Mouse (Mus musculus) forebrain, embryonic 16.5 days (tissue): ENCODE measurements at regions not wholly inside any gene's neighbourhood (a gene's known extent, or its start where the extent isn't known, plus 50 kb on each side); places are given as distances from the start of the nearest gene placed in this dataset.

Experiments
- ATAC-seq: fragments of 200-750 bp; cut with Nextera tagmentation; 2 replicates; pipeline ENCODE4 v1.8.0; 2017; ENCODE audit warnings: mild to moderate bottlenecking, moderate library complexity
- H3K27ac ChIP-seq: fragments of 300-500 bp; sonication (generic); 2 replicates; pipeline ENCODE4 v1.5.1; 2014; ENCODE audit warnings: low read length, control low read depth
- H3K27me3 ChIP-seq: fragments of 300-500 bp; sonication (generic); replicated peaks from 2 replicates; pipeline ENCODE4 v1.6.1; 2014; ENCODE audit warnings: low read length; ENCODE audit not compliant: control insufficient read depth, insufficient read depth
- H3K36me3 ChIP-seq: fragments of 300-500 bp; sonication (generic); 2 replicates; pipeline ENCODE4 v1.6.1; 2014; ENCODE audit not compliant: control insufficient read depth, insufficient read depth
- H3K4me1 ChIP-seq: fragments of 300-500 bp; sonication (generic); replicated peaks from 2 replicates; pipeline ENCODE4 v1.6.1; 2014; ENCODE audit warnings: low read length; ENCODE audit not compliant: control insufficient read depth, insufficient read depth
- H3K4me2 ChIP-seq: fragments of 300-500 bp; sonication (generic); 2 replicates; pipeline ENCODE4 v1.6.1; 2014; ENCODE audit warnings: mild to moderate bottlenecking, low read length, control low read depth
- H3K4me3 ChIP-seq: fragments of 300-500 bp; sonication (generic); replicated peaks from 2 replicates; pipeline ENCODE4 v1.5.1; 2014; ENCODE audit warnings: mild to moderate bottlenecking, low read length, control low read depth
- H3K9ac ChIP-seq: fragments of 300-500 bp; sonication (generic); replicated peaks from 2 replicates; pipeline ENCODE4 v1.6.1; 2014; ENCODE audit warnings: low read depth, low read length, control low read depth
- H3K9me3 ChIP-seq: fragments of 300-500 bp; sonication (generic); 2 replicates; pipeline ENCODE4 v1.6.1; 2016; ENCODE audit warnings: low read length; ENCODE audit not compliant: control insufficient read depth
- WGBS: fragments of 180-500 bp; shearing (Covaris S2); extraction: QIAGEN DNeasy Blood & Tissue Kit; methylation state at CpG from one replicate; pipeline ENCODE4 v1.1.7; 2014; 5-methylcytosine and 5-hydroxymethylcytosine counted together

- WGBS = 78% methylated on average over 2 of the region's 2 CpGs
- Histone ChIP-seq H3K4me1 (no peaks in the 10 kb centered on the region), H3K27me3 (no peaks in the 10 kb centered on the region), H3K36me3 (no peaks in the 10 kb centered on the region), H3K9me3 (no peaks in the 10 kb centered on the region), H3K4me2 (no peak overlapping the region), H3K27ac (no peak overlapping the region), H3K9ac (no peak overlapping the region), H3K4me3 (no peak overlapping the region)
- no peak for ATAC-seq
Measured at GRCm38 (mm10) chr12:25444355-25444754, 347.4 kb upstream of the Id2 start.

- Histone ChIP-seq H3K9ac (no peak overlapping the region), H3K27ac (no peak overlapping the region), H3K36me3 (no peaks in the 10 kb centered on the region), H3K4me1 (peaks cover 5% of the 10 kb centered on the region; the same call in 1 of the 2 replicates), H3K27me3 (no peaks in the 10 kb centered on the region), H3K4me3 (no peak overlapping the region), H3K9me3 (no peaks in the 10 kb centered on the region), H3K4me2 (no peak overlapping the region)
- no peak for ATAC-seq
- 97% methylated on average over 7 of the region's 7 CpGs for WGBS
Measured at GRCm38 (mm10) chr12:25439029-25439551, 342.1 kb upstream of the Id2 start.

- Histone ChIP-seq H3K36me3 (no peaks in the 10 kb centered on the region), H3K27me3 (no peaks in the 10 kb centered on the region), H3K4me3 (no peak overlapping the region), H3K9me3 (no peaks in the 10 kb centered on the region), H3K4me1 (peaks cover 5% of the 10 kb centered on the region; the same call in 1 of the 2 replicates), H3K9ac (no peak overlapping the region), H3K27ac (no peak overlapping the region), H3K4me2 (no peak overlapping the region)
- 50% methylated on average over 8 of the region's 8 CpGs for WGBS
- no peak for ATAC-seq
Measured at GRCm38 (mm10) chr12:25438217-25439028, 341.5 kb upstream of the Id2 start.

GRCm38 (mm10) chr12:25437556-25437955 is 340.6 kb upstream of the Id2 start:
- 63% methylated on average over 4 of the region's 4 CpGs for WGBS
- H3K4me2 ChIP-seq = no peak overlapping the region
- H3K27ac ChIP-seq = no peak overlapping the region
- no peaks in the 10 kb centered on the region for H3K27me3 ChIP-seq
- H3K36me3 ChIP-seq = no peaks in the 10 kb centered on the region
- H3K4me3 ChIP-seq = no peak overlapping the region
- H3K9me3 ChIP-seq = no peaks in the 10 kb centered on the region
- H3K4me1 ChIP-seq = peaks cover 5% of the 10 kb centered on the region; the same call in 1 of the 2 replicates
- ATAC-seq = no peak
- H3K9ac ChIP-seq = no peak overlapping the region

GRCm38 (mm10) chr12:25436220-25436911 is 339.4 kb upstream of the Id2 start:
- no peak for ATAC-seq
- 89% methylated on average over 6 of the region's 6 CpGs for WGBS

GRCm38 (mm10) chr12:25432796-25433195 is 335.9 kb upstream of the Id2 start:
- ATAC-seq = no peak
- no peak overlapping the region for H3K4me3 ChIP-seq
- H3K4me1 ChIP-seq = peaks cover 5% of the 10 kb centered on the region; the same call in 1 of the 2 replicates
- H3K9me3 ChIP-seq = no peaks in the 10 kb centered on the region
- no peaks in the 10 kb centered on the region for H3K36me3 ChIP-seq
- no peak overlapping the region for H3K9ac ChIP-seq
- 96% methylated on average over 6 of the region's 6 CpGs for WGBS
- no peak overlapping the region for H3K27ac ChIP-seq
- no peak overlapping the region for H3K4me2 ChIP-seq
- H3K27me3 ChIP-seq = no peaks in the 10 kb centered on the region

More at GRCm38 (mm10) chr12:25436220-25436911, 339.4 kb upstream of the Id2 start:
- Histone ChIP-seq H3K4me2 (no peak overlapping the region), H3K36me3 (no peaks in the 10 kb centered on the region), H3K27me3 (no peaks in the 10 kb centered on the region), H3K9ac (no peak overlapping the region), H3K4me3 (no peak overlapping the region), H3K9me3 (no peaks in the 10 kb centered on the region), H3K27ac (no peak overlapping the region), H3K4me1 (peaks cover 5% of the 10 kb centered on the region; the same call in 1 of the 2 replicates)

GRCm38 (mm10) chr12:25430911-25431310 is 334.0 kb upstream of the Id2 start:
- Histone ChIP-seq H3K4me3 (no peak overlapping the region), H3K27me3 (no peaks in the 10 kb centered on the region), H3K36me3 (no peaks in the 10 kb centered on the region), H3K27ac (no peak overlapping the region), H3K4me1 (no peaks in the 10 kb centered on the region), H3K4me2 (no peak overlapping the region), H3K9me3 (no peaks in the 10 kb centered on the region), H3K9ac (no peak overlapping the region)
- WGBS = 91% methylated on average over 4 of the region's 4 CpGs
- no peak for ATAC-seq

GRCm38 (mm10) chr12:25427911-25428642 is 331.1 kb upstream of the Id2 start:
- ATAC-seq = no peak
- Histone ChIP-seq H3K9ac (no peak overlapping the region), H3K4me2 (no peak overlapping the region), H3K4me1 (no peaks in the 10 kb centered on the region), H3K4me3 (no peak overlapping the region), H3K36me3 (no peaks in the 10 kb centered on the region), H3K27me3 (no peaks in the 10 kb centered on the region), H3K27ac (no peak overlapping the region), H3K9me3 (no peaks in the 10 kb centered on the region)
- 90% methylated on average over 11 of the region's 11 CpGs for WGBS

GRCm38 (mm10) chr12:25417336-25417735 is 320.4 kb upstream of the Id2 start:
- H3K9me3 ChIP-seq = no peaks in the 10 kb centered on the region
- WGBS = 90% methylated on average over 4 of the region's 4 CpGs
- H3K27ac ChIP-seq = no peak overlapping the region
- no peaks in the 10 kb centered on the region for H3K27me3 ChIP-seq
- no peaks in the 10 kb centered on the region; the same call in 1 of the 2 replicates for H3K4me1 ChIP-seq
- no peak overlapping the region for H3K4me2 ChIP-seq
- no peak overlapping the region for H3K4me3 ChIP-seq
- no peak for ATAC-seq
- H3K9ac ChIP-seq = no peak overlapping the region
- H3K36me3 ChIP-seq = no peaks in the 10 kb centered on the region
